Mouse (Mus musculus): ENCODE data around the gene Nfkbiz.
"Not testable (repeated sequence)": the region's sequence is repeated elsewhere in the genome, so short reads cannot be mapped to it uniquely, and the experiment has no call there.

Gene Nfkbiz

GRCm38 (mm10) chr16:55838510-55839474 is at the start of gene Nfkbiz:
Gene Nfkbiz, minus strand, starts transcription at chr16:55838899.
- DNase-seq (ENCODE audit: low read depth, low spot score) = peak; percentile 90

- DNase-seq (ENCODE audit: low read depth, low spot score) = peak; percentile 39
These were observed 49.3 kb upstream of the Nfkbiz start for GRCm38 (mm10) chr16:55887814-55888583.

GRCm38 (mm10) chr16:55884246-55884645 is 45.5 kb upstream of the Nfkbiz start:
- DNase-seq (ENCODE audit: low read depth, low spot score) = no peak

GRCm38 (mm10) chr16:55876025-55876424 is 37.3 kb upstream of the Nfkbiz start:
- no peak for DNase-seq (ENCODE audit: low read depth, low spot score)

GRCm38 (mm10) chr16:55863832-55864231 is 25.1 kb upstream of the Nfkbiz start:
- DNase-seq (ENCODE audit: low read depth, low spot score) = no peak

GRCm38 (mm10) chr16:55863149-55863815 is 24.6 kb upstream of the Nfkbiz start:
- DNase-seq (ENCODE audit: low read depth, low spot score) = peak; percentile 92

GRCm38 (mm10) chr16:55861104-55861503 is 22.4 kb upstream of the Nfkbiz start:
- no peak for DNase-seq (ENCODE audit: low read depth, low spot score)

- not testable (repeated sequence) for DNase-seq (ENCODE audit: low read depth, low spot score)
These were observed 20.7 kb upstream of the Nfkbiz start for GRCm38 (mm10) chr16:55859421-55859820.

GRCm38 (mm10) chr16:55858465-55858864 is 19.8 kb upstream of the Nfkbiz start:
- peak; percentile 92 for DNase-seq (ENCODE audit: low read depth, low spot score)

- peak; percentile 95 for DNase-seq (ENCODE audit: low read depth, low spot score)
These were observed 14.4 kb upstream of the Nfkbiz start for GRCm38 (mm10) chr16:55852943-55853727.

GRCm38 (mm10) chr16:55852515-55852914 is 13.8 kb upstream of the Nfkbiz start:
- DNase-seq (ENCODE audit: low read depth, low spot score) = no peak

- no peak for DNase-seq (ENCODE audit: low read depth, low spot score)
These were observed 11.8 kb upstream of the Nfkbiz start for GRCm38 (mm10) chr16:55850485-55850884.

- DNase-seq (ENCODE audit: low read depth, low spot score) = no peak
These were observed 9.0 kb upstream of the Nfkbiz start for GRCm38 (mm10) chr16:55847679-55848078.

- DNase-seq (ENCODE audit: low read depth, low spot score) = no peak
These were observed 6.1 kb upstream of the Nfkbiz start for GRCm38 (mm10) chr16:55844847-55845246.

- DNase-seq (ENCODE audit: low read depth, low spot score) = no peak
These were observed 5.2 kb upstream of the Nfkbiz start for GRCm38 (mm10) chr16:55843919-55844318.

- peak; percentile 64 for DNase-seq (ENCODE audit: low read depth, low spot score)
These were observed 4.4 kb upstream of the Nfkbiz start for GRCm38 (mm10) chr16:55843134-55843533.

- DNase-seq (ENCODE audit: low read depth, low spot score) = no peak
These were observed 2.8 kb upstream of the Nfkbiz start for GRCm38 (mm10) chr16:55841506-55841905.

GRCm38 (mm10) chr16:55838129-55838509 is 580 bp downstream of the Nfkbiz start:
- peak; percentile 59 for DNase-seq (ENCODE audit: low read depth, low spot score)

GRCm38 (mm10) chr16:55837653-55838052 is 1.0 kb downstream of the Nfkbiz start:
- not testable (repeated sequence) for DNase-seq (ENCODE audit: low read depth, low spot score)

GRCm38 (mm10) chr16:55837168-55837567 is 1.5 kb downstream of the Nfkbiz start:
- DNase-seq (ENCODE audit: low read depth, low spot score) = no peak

- DNase-seq (ENCODE audit: low read depth, low spot score) = no peak
These were observed 2.9 kb downstream of the Nfkbiz start for GRCm38 (mm10) chr16:55835798-55836197.
